Mouse (Mus musculus): ENCODE data around the gene Meltf.

- TF ChIP-seq TAL1 (IDR thresholded peaks at IDR 0.05; ENCODE audit: low read length), result no peak
- TF ChIP-seq GATA1 (IDR thresholded peaks at IDR 0.05; ENCODE audit: low read length), result no peak
Measured at GRCm38 (mm10) chr16:31837362-31837761, 41.2 kb upstream of the Meltf start.

Measured in erythroblast, embryonic 14.5 days (primary cell).